Mouse (Mus musculus): ENCODE data around the gene Nav2.

Gene Nav2

DNA sequence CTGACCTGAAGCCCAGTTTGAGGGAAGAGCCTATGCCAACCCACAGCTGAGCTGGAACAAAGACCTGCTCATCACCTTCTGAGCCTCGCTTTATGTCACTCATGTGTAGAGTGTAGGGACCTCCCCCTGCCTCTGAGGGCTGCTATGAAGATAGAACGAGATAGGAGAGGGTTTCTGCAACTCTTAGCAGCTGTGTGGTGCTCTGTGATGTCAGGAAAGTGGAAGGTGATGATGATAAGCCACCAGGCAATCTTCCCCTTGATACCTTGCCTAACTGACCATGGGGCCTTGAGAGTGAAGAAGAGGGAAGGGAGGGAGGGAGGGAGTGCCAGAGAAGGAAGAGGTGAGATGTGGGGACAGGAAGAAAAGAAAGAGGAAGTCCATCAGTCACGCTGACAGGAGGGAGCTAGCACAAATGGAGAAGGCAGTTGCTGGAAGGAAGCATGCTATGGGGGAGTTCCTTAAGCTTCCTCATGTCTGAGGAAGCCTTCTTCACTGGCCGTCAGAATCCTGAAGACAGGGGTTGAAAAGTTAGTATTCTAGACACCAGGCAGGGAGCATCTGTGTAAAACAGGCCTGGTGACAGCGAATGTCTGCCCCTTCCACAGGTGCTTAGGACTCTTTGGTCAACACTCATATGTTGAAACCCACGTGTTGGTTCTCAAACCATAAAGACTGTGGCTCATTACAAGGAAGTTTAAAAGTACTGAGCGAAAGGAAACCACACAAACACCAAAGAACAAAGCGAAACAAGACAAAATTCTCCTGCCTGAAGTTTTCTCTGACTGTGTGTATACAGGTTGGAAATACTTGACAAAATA lies at the start of gene Nav2:
Nav2 (plus strand) TSS at position 196 of the 821 bp plus-strand sequence.
- DNase-seq (ENCODE audit: low read depth in 2 of 2, low spot score in 2 of 2): peak; percentile 14 to 31

DNA sequence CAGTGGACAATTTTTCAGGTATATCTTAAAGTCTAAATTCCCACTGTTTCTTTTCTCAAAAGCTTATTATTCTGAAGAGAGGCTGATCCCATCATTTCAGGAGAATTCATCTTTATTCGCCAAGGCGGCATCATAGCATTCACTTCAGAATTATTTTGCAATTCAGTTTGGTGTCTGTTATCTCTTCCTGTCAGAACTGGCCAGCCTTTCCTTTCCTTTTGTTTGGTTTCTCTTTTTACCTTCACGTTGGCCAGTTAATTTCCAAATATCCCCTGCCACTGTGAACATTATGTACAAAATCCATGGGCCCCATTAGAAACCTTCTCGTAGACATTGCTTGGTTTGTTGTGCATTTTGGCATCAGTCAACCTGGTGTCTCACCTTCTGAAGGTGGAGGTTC lies 49.2 kb upstream of the Nav2 start:
- DNase-seq (ENCODE audit: low read depth in 2 of 2, low spot score in 2 of 2): no peak

DNA sequence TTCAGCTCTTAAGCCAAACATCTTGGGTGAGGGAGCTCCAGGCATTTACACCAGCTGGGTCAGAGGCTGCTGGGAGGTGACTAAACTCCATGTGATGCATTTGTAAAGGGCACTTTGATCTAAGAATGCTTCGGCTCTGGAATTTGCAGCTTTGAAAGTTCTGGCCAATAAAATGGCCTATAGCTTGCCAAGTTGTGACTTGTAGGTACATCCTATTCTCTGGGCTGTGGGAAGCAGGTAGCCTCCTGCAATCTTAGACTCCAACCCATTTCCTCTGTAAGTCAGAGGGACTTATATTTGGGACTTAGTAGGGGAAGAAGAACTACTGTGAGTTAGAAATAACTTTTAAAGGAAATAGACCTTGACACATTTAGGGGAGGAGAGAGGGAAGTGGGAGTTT lies 47.6 kb upstream of the Nav2 start:
- DNase-seq (ENCODE audit: low read depth in 2 of 2, low spot score in 2 of 2): no peak

- no peak for DNase-seq (ENCODE audit: low read depth in 2 of 2, low spot score in 2 of 2)
Observed at GRCm38 (mm10) chr7:48861796-48862195, 46.7 kb upstream of the Nav2 start.

- no peak for DNase-seq (ENCODE audit: low read depth in 2 of 2, low spot score in 2 of 2)
Observed at GRCm38 (mm10) chr7:48864199-48864598, 44.3 kb upstream of the Nav2 start.

DNA sequence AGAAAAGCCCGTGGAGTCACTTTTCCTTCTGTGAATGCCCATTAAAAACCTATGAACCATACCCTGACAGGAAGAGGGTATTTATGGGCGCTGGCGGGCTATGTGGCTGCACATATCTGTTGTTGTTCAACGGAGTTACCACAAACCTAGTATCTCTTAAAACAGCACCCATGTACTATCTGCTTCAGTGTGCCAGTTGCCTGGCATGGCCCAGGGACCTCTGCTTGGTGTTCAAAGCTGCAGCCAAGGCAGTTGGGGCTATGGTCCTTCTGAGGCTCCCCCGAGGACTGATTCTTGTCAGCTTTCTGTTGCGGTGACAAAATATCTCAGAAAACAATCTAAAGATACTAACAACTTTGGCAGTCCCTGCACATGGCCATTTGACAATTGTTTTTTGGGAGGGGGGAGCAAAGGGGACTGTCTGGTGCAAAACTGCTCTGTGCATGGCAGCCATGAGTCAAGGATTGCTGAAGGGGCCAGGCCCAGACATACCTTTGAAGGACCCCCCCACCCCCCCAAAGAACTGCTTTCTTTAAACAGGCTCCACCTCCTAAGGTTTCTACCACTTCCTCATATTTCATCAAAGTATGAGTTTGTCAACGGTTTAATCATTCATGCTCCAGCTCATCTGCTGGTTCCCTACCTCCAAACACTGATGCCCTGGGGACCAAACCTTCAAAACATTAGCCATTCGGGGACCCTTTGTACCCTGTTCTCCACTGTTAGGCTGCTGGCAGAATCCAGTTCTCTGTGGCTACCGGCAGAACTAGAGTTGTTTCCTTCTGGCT lies 43.7 kb upstream of the Nav2 start:
- DNase-seq (ENCODE audit: low read depth in 2 of 2, low spot score in 2 of 2): no peak

DNA sequence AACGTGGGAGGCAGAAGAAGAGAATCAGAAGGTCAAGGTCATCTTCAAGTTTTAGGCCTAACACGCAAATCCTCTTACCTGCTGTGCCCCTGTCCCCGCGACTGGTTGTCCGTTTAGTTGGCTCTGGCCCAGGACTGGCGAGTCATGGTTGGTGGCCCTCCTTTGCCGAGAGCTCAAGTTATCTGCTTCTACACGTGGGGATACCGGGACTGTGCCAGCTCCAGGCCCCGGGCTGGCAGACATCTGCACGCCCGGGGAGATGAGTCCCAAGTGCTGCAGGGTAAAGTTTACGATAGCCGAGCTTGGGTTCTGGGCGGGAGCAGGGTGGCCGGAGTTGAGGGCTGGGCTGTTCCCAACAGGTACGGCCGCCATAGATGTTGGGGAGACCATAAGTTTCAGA lies 40.9 kb upstream of the Nav2 start:
- DNase-seq (ENCODE audit: low read depth in 2 of 2, low spot score in 2 of 2): no peak

- DNase-seq (ENCODE audit: low read depth in 2 of 2, low spot score in 2 of 2): no peak
Observed at GRCm38 (mm10) chr7:48870144-48870543, 38.4 kb upstream of the Nav2 start.

DNA sequence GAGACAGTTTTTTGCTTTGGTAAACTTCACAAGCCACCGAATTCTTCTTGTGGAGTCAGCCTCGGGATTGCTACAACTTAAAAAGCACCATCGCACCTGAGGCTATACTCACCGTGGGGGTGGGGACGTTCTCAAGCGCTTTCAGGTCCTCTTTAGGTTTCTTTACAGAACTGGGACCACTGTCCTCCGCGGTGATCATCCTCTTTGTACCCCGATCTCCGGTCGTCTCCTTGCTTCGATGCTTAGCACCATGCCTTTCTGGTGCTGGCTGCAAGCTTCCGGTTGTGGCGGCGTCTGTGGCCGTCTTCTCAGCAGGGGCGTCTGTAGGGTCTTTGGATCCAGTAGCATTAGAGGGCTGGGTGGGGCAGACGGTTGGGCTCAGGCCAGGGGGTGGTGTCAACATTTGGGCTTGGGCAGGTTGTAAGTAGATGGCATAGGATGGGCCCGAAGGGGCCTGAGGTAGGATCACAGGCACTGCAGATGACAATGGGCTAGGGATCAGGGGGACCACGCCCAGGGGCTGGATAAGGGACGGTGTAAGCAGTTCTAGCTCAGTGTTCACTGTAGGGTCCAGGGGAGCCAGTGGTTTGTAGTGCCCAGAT lies 37.8 kb upstream of the Nav2 start:
- DNase-seq (ENCODE audit: low read depth in 2 of 2, low spot score in 2 of 2): no peak

GRCm38 (mm10) chr7:48871292-48871691 lies 37.2 kb upstream of the Nav2 start:
- DNase-seq (ENCODE audit: low read depth in 2 of 2, low spot score in 2 of 2): no peak

DNA sequence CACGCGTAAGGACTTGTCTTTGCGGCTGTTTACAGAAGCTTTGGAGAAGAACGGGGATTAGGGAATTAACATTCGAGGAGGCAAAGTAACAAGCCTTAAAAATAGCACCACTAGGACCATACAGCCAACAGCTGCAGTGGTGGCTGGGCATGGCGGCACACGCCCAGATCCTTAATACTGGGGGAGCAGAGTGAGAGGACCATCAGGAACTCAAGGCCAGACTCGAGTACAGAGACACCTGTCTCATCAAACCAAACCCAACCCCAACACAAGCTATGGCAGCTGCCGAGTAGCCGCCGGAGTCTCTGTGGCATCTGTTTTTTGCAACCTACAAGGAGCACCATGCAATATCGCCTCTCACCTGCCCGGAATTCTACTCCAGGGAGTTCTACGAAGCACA lies 33.4 kb upstream of the Nav2 start:
- DNase-seq (ENCODE audit: low read depth in 2 of 2, low spot score in 2 of 2): no peak

- peak in 1 of 2 experiments; percentile 37 for DNase-seq (ENCODE audit: low read depth in 2 of 2, low spot score in 2 of 2)
Observed at GRCm38 (mm10) chr7:48876526-48876925, 32.0 kb upstream of the Nav2 start.

DNA sequence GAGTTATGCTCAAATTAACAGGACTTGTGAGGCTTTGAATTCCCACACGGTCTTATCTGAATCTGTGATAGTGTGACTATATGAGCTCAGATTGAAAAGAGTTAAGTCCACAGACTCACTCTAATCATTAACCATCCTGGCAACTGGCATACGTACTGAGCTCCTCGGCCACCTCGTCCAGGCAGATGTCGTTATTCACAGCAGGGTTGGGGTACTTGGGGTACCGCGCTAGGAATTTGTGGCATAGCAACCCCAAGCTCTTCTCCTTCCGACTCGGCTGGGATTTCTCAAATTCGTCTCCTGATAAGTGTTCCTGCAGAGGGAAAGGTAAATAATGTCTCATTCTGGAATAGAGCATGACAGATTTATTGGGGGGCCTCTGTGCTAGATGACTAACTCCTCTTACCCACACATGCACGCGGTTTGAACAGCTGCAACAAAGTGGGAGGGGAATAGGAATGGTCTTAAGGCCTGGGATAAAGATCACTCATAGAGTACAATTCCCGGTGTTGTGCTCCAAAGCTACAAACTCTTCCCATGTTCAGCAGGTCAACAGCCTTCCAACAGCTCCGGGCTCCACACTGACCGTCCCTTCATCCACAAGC lies 30.6 kb upstream of the Nav2 start:
- no peak for DNase-seq (ENCODE audit: low read depth in 2 of 2, low spot score in 2 of 2)

DNA sequence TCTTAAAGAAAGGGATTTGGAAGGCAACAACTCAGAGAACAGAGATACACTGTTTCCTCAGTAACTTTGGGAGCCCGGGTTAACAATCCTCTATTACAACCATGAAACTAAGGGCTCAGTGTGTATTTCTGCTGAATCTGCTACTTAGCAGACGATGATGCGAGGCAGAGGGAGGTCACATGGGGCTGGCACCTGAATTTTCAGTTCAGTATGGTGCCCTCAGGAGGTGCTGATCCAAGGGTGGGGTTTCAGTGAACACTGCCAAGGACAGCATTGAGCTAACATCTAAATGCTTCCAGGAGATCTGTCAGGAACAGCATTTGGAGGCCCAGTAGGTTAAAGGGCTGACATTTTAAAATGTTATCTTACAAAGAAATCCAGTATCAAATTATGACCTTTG lies 28.9 kb upstream of the Nav2 start:
- DNase-seq (ENCODE audit: low read depth in 2 of 2, low spot score in 2 of 2): no peak

- DNase-seq (ENCODE audit: low read depth in 2 of 2, low spot score in 2 of 2): peak; percentile 75 to 79
Observed at GRCm38 (mm10) chr7:48880591-48881481, 27.7 kb upstream of the Nav2 start.

GRCm38 (mm10) chr7:48881486-48881885 lies 27.0 kb upstream of the Nav2 start, which contains the start of gene E2f8:
TSS of gene E2f8 (minus strand) at chr7:48881596.
- no peak for DNase-seq (ENCODE audit: low read depth in 2 of 2, low spot score in 2 of 2)

DNA sequence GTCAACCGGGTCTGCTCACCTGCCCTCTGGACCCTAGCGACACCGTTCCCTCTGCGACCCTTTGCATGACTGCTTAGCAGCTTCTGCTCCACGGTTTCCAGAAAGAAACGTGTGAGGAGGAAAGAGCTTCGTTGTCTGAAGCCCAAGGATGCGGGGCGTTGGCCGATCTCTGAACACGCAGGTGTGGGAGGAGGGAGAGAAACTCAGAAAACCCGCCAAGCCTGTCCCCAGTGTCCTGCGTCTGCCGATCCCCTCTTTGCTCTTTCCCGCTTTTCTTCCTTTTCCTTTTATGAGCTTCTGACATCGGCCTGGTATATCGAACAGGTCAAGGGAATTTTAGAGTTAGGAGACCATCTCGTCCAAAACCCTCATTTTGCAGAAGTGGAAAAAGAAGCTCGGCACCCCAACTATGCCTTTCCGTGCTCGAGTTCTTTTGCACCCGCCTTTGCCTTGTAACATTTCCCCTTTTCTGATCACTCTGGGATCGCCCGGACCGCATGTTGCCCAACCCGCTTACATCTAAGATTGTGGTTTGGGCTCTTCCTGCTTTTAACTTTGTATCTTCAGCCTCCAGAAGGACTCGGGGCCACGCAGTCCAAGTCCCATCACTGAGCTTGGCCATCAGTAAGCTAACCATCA lies 26.4 kb upstream of the Nav2 start:
- DNase-seq (ENCODE audit: low read depth in 2 of 2, low spot score in 2 of 2): no peak

GRCm38 (mm10) chr7:48883525-48884265 lies 24.8 kb upstream of the Nav2 start:
- no peak for DNase-seq (ENCODE audit: low read depth in 2 of 2, low spot score in 2 of 2)

GRCm38 (mm10) chr7:48884266-48884611 lies 24.3 kb upstream of the Nav2 start:
- DNase-seq (ENCODE audit: low read depth in 2 of 2, low spot score in 2 of 2): no peak

All from CD8-positive naive resting alpha-beta T cell, adult 2 months (primary cell).